Mouse (Mus musculus) embryo, embryonic 9.5 days (tissue): ENCODE measurements around the gene Zswim5.

Experiments used
- DNase-seq: peaks from one replicate; pipeline ENCODE4 v3.0.0-alpha.2; 2017; ENCODE audit errors: extremely low spot score

The Zswim5 gene

DNA sequence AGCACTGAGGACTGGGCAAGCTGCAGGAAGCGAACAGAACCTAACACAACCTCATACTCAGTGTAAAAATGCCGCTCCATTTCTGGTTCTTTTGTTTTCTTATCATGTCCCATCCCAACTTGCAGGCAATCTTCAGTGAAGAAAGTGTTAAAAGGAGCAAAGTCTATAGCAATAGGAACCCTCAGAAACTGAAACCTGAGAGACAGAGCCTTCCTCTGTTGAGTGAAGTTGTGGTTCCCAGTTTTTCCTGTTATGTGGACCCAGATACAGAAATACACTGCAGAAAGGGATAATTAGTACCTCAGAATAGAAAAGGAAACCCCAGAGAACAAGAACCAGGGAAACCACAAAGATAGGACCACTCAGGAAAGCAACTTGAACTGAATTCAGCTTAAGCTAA lies 36.1 kb downstream of the Zswim5 start:
- DNase-seq: no peak

DNA sequence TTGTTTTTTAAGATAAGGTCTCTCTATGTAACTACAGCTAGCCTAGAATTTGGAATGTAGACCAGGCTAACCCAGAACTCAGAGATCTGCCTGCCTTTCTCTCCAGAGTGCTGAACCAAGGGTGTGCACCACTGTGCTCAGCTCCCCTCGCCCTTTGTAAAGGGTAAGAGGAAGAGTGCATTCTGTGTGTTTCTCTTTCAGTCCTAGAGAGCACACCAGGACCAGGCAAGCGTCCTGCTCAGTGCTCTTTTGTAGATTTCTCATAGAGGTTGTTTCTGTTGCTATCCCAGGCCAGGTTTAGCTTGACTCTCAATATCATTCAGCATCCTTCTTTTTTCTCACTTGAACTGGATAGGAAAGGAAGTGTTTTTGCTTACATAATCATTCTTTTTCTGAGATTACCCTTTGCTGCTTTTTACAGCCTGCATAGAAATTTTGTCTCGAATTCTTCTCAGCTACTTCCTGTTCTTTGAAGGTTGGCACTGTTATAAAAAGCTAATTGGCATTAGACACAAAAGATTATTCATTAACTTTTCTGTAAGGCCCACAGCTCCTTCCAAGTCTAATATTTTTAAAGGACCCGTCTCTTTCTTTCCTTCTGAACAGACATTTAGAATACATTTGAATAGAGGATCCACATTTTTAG lies 51.0 kb downstream of the Zswim5 start:
- no peak for DNase-seq

DNA sequence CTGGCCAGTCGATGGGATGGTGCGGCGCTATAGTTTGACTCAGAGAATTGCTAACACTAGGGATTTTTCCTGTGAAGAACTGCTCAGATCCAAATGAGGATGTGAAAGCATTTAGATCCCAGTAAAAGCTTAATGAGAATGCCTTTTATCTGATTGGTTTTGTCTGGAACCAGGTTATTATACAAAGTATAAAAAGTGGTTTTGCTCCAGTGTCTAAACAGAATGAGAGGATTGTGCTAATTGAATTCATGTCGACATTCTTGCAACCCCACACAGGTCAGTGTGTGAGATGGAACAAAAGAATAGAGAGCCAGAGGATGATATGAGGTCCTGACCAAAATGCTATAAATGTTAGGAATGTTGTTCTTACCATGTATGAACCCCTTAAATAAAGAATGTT lies 62.4 kb downstream of the Zswim5 start:
- no peak for DNase-seq

DNA sequence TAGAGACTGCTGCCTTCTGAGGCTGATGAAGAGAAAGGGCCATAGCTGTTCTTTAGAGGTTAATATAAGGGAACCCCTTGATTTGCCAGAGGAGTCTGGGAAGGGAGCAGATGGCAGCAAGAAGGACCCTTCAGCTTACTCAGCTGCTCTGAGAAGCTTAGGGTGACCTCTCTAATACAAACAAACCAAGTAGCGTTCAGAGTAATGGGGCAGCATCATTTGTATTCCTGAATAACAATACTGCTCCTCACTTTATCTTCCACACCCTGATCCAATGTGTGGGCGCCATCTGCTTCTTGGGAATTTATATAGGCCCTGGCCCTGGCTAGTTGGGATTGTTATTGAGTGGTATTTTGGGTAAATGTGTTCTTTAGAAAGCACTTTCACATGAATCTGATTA lies 65.5 kb downstream of the Zswim5 start:
- no peak for DNase-seq

DNA sequence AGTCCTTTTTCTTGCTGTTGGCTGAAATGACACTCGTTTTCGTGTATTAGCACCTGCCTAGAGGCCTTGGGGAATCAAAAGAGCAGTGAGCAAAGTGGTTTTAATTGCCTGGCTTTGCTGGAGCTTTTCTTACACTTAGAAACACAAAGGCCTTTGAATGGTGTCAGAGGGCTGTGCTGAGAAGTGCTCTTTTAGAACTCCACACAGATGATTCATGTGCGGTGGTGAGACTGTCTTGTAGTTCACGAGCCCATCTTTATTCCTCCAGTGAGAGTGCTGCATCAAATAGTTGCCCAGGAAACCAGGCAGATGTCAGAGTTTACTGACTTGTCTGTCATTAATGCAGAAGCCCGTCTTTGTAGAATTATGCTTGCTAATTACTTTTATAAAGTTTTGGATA lies 66.9 kb downstream of the Zswim5 start:
- no peak for DNase-seq

DNA sequence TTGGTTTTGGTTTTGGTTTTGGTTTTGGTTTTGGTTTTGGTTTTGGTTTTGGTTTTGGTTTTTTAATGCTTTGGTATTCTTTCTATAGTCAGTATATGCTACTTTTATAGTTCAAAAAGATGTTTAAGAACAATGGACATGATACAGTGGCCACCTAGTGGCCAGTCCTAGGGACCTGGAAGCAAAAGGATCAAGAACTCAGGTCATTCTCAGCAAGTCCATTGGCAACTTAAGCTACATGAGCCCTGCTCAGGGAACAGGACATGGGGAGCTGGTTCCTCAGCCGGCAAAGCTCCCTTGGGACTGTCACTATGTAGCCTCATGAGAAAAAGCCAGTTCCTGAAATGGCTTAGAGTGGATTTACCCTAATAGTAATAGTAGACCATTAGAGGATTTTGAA lies 74.5 kb downstream of the Zswim5 start:
- no peak for DNase-seq

DNA sequence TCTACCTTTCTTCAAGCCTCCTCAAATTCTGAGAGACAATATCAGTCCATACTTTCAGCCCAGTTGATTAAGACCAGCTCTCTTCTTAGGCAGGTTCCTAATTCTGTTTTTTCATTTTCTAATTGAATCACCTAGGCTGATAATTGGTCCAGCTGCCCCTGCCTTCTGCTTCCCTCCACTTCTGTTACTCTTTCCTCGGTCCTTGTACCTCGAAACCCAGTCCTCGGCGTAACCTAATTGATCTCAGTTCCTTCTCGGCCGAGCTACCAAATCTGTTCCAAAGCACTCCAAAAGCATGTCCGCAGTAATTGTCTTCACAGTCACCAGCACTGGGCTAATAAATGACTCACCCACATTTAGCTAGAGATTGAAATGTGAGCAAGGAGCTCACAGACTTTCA lies 77.8 kb downstream of the Zswim5 start:
- no peak for DNase-seq

DNA sequence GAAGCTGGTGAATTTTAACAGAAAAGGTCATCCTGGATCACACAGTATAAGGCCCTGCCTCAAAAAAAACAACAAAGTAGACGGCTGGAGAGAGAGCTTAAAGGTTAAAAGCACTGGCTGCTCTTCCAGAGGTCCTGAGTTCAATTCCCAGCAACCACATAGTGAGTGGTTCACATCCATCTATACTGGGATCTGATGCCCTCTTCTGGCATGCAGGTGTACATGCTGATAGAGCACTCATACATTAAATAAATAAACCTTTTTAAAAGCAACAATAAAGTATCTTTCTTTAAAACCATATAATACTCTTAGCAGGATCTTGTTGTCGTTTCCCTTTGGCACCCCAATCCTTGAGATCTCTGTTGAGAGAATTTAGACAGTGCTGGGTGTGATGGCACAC lies 99.3 kb downstream of the Zswim5 start:
- DNase-seq: no peak

DNA sequence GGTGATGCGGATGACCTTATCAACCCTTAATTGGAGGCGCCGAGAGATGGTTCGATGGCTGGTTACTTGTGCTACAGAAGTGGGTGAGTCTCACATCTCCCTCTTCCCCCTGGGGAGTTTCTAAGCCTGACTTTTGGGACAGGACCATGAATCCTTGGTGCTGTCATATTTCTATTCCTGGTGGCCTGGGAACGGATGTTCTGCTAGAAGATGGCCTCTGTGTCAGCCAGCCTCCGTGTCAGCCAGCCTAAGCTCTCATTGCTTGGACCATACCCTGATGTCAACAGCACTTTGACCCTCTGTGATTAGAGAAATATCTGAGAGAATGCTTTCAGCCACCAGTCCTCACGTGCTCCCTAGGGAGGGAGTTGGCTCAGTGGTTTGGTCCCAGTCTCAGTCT lies 108.5 kb downstream of the Zswim5 start:
- DNase-seq: no peak

DNA sequence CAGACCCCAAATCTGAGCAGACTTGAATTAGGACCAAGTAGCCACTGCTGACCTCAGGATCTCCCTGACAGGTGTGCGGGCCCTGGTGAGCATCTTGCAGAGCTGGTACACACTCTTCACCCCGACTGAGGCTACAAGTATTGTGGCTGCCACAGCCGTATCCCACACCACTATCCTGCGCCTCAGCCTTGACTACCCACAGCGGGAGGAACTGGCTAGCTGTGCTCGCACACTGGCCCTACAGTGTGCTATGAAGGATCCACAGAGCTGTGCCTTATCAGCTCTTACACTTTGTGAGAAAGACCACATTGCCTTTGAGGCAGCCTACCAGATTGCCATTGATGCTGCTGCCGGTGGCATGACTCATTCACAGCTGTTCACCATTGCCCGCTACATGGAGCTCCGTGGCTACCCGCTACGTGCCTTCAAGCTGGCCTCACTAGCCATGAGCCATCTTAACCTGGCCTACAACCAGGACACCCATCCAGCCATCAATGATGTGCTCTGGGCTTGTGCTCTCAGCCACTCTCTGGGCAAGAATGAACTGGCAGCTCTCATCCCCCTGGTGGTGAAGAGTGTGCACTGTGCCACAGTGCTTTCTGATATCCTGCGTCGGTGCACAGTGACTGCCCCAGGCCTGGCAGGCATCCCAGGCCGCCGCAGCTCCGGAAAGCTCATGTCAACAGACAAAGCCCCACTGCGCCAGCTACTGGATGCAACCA lies 109.4 kb downstream of the Zswim5 start:
- DNase-seq: peak; percentile 54

DNA sequence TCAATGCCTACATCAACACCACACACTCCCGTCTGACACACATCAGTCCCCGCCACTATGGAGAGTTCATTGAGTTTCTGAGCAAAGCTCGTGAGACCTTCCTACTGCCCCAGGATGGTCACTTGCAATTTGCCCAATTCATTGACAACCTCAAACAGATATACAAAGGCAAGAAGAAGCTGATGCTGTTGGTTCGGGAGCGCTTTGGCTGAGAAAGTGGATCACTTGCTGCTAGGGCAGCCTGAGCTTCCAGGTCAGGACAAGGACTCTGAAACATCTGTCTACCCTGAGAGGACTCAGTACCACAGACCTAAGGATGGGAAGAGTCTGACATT lies 109.9 kb downstream of the Zswim5 start:
- no peak for DNase-seq

DNA sequence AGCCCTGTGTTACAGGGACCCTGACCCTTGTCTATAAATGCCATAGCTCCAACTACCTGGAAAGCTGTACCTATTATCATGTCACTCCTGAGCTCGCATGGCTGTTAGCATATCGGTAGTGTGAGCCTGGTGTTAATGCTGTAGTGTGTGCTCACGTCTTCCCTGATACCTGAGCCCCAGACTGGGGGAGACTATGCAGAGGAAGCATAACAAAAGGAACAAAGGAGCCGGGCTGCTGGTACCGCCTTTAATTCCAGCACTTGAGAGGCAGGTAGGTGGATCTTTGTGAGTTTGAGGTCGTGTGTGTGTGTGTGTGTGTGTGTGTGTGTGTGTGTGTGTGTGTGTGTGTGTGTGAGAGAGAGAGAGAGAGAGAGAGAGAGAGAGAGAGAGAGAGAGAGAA lies 112.6 kb downstream of the Zswim5 start:
- no peak for DNase-seq

DNA sequence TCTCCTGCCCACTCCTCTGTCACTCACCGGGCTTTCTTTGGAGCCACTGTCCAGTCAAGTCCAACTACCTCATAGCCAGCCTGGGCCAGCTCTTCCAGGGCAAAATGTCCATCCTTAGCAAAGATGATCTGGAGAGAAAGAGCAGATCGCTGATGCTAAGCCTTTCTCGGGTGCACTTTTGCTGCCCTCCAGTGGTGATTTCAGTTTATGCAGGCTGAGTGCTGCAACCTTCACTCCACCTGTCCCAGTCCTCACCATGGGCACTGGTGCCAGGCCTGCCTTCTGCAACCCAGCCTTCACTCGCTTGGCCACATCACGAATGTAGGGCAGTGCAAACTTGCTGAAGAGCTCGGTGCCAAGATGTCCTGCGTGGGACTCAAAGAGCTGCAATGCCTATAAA lies 114.2 kb downstream of the Zswim5 start:
- peak; percentile 69 for DNase-seq

DNA sequence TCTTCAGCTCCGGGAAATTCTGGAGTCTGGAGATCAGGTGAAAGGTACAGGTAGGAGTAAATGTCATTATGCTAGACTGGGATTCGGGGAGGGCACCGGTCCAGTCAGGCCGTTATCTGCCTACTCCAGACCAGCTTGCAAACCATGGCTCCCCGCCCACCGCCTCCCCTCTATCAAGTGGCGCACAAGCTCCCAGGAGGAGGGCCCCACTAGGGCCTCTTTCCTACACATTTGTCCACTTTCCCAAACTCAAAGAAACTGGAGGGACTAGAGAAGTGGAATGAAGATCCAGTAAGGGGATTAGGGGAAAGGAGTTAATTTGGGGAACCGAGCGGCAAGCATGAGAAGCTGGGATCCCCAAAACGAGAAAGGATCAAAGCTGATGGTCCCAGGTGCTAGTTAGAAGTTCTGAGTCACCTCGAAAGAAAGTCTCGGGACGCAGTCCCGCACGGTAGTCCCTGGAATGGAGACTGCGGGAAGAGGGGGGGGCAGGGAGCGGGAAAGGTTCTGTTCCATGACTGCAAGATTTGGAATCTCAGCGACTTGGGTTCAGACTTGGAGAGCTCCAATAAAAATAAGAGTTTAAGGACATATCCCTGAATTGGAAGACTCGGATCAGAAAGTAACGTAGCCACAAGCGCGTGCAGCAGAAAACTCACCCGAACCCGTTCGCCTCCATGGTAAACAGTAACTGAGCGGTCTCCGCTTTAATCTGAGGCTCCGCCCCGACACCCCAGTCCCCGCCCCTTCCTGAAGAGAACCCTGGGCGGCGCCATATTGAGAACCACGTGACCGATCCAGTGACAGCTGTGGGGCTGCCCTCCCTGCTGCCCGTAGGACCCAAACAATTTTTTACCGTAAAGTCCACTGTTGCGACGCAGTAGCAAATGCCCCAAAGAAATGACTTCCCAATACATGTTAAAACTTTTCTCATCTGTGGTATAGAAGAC lies 116.8 kb downstream of the Zswim5 start, which contains the start of gene Urod:
Urod (minus strand) TSS at position 742 of the 950 bp plus-strand sequence.
- DNase-seq: peak; percentile 94

DNA sequence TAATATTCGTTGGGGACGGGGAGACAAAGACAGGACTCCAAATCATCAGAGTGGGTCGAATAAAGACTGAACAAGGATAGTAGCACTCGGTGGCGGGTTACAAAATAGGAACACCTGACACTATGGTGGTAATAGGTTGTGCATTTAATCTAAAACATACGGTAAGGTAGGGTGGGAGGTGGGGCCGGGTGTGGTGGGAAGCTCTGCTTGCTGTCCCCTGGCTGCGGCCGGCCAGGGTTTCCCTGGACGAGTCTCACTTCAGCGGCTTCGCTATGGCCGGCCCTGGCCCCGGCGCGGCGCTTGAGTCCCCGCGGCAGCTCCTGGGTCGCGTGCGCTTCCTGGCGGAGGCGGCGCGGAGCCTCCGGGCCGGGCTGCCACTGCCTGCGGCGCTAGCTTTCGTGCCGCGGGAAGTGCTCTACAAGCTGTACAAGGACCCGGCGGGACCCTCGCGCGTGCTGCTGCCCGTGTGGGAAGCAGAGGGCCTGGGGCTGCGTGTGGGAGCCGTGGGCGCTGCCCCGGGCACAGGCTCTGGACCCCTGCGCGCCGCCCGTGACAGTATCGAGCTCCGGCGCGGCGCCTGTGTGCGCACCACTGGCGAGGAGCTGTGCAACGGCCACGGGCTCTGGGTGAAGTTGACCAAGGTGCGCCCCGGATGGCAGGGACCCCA lies 118.1 kb downstream of the Zswim5 start, which contains the start of gene Hectd3:
Hectd3 (plus strand) TSS at position 187 of the 667 bp plus-strand sequence.
- peak; percentile 82 for DNase-seq

DNA sequence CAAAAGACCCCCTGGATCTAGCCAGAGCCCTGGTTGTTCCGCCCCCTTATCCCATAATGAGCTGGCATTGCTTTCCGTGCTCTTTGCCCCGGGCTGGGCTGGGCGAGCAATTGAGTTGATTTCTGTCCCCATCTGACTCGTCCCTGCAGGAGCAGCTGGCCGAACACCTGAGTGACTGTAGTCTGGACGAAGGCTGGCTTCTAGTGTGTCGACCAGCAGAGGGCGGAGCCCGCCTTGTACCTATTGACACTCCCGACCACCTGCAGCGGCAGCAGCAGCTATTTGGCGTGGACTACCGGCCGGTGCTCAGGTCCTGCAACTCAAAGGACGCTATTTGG lies 118.6 kb downstream of the Zswim5 start:
- DNase-seq: peak; percentile 53

DNA sequence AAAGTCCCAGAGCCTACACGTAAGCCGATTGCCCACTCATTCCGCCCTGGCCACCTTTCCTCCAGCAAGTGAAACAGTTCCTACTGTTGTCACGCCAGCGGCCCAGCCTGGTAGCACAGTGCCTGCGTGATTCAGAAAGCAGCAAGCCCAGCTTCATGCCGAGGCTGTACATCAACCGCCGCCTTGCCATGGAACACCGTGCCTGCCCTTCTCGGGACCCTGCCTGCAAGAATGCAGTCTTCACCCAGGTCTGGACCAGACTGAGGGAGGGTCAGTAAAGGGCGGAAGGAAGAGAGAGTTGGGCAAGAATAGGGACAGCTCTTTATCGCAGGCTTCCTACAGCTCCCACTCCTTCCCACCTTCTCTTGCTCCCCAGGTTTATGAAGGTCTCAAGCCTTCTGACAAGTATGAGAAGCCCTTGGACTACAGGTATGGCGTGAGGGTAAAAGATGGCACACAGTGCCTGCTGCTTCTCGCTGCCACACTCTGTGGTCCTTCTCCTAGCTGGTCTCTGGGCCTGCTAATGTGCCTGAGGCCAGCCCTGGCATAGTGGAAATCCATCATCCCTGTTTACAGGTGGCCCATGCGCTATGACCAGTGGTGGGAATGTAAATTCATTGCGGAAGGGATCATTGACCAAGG lies 122.5 kb downstream of the Zswim5 start:
- DNase-seq: no peak

DNA sequence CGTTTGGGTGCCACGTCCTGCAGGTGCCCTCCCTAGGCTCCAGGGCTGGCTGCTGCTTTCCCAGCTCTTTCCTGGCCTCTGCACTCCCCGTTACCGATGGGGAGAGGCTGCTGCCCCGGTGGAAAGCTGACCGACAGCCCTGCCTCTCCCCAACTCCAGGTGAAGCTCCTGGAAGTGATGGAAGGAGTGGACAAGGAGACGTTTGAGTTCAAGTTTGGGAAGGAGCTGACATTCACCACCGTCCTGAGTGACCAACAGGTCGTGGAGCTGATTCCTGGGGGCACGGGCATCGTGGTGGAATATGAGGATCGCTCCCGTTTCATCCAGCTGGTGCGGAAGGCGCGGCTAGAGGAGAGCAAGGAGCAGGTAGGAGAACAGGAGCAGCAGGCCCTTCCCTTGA lies 124.8 kb downstream of the Zswim5 start:
- no peak for DNase-seq

DNA sequence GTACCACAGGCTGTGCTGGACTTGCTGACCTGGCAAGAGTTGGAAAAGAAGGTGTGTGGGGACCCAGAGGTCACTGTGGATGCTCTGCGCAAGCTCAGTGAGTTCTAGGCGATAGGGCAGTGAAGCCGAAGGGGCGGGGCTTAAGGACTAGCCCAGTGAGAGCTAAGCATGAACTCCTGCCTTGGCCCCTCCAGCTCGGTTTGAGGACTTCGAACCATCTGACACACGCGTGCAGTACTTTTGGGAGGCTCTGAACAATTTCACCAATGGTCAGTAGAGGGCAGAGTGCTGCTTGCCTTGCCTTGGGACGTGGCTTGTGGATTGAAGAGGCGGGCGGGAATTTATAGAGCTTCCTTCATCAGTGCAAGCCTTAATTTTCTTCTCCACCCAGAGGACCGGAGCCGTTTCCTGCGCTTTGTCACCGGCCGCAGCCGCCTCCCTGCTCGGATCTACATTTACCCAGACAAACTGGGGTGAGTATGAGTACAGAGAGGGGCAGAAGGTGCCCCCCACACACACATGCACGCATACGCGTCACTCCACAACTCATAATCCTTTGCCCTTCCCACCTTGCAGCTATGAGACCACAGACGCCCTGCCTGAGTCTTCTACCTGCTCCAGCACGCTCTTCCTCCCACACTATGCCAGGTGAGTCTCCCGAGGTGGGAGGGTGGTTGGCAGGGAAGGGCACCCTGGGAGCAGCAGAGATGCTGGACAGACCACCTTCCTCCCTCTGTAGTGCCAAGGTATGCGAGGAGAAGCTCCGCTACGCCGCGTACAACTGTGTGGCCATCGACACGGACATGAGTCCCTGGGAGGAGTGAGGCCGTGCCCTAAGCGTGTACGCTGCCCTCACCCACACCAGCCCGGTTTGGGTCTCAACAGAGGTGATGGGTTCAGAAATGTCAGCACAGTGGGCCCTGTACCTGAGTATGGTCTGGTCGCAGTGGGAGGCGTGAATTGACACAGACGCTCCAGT lies 125.7 kb downstream of the Zswim5 start:
- peak; percentile 70 for DNase-seq

DNA sequence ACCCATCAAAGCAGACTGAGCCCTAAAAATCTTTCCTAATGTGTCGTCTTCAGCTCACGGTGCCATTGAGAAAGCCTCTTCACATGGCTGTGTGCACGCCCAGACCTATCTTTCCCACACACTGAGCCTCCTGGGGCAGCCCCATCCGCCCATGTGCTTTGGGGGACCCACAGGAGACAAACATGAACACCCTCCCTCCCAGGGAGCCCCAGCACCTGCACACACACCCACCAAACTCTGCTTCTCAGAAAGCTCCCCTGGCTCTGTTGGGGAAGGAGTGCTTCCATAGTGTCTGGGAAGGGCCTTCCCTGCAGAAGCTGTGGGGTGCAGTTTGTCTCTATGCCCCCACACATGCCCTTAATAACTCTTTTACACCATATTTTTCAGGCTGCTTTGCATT lies 127.5 kb downstream of the Zswim5 start:
- DNase-seq: no peak
